Mouse (Mus musculus) limb, embryonic 15.5 days (tissue): ENCODE data around the gene Pacsin2. TPM values are rescaled to one million over a fixed set of nuclear protein-coding genes. Genes with fewer than 3 reads are reported as not detected.

ENCODE experiments used
- ATAC-seq: fragments of 200-750 bp; cut with Nextera tagmentation; 2 replicates; pipeline ENCODE4 v1.8.0; 2017; ENCODE audit warnings: low read depth, moderate TSS enrichment; ENCODE audit not compliant: insufficient number of reproducible peaks, low FRiP score, low TSS enrichment
- H3K27ac ChIP-seq: fragments of 300-500 bp; sonication (generic); 2 replicates; pipeline ENCODE4 v1.5.1; 2015; ENCODE audit warnings: moderate library complexity, mild to moderate bottlenecking, inconsistent platforms
- H3K27me3 ChIP-seq: fragments of 300-500 bp; sonication (generic); 2 replicates; pipeline ENCODE4 v1.6.1; 2015; ENCODE audit warnings: inconsistent platforms
- H3K36me3 ChIP-seq: fragments of 300-500 bp; sonication (generic); 2 replicates; pipeline ENCODE4 v1.6.1; 2015; ENCODE audit warnings: inconsistent platforms
- H3K4me1 ChIP-seq: fragments of 300-500 bp; sonication (generic); 2 replicates; pipeline ENCODE4 v1.6.1; 2015; ENCODE audit warnings: inconsistent platforms
- H3K4me2 ChIP-seq: fragments of 300-500 bp; sonication (generic); 2 replicates; pipeline ENCODE4 v1.6.1; 2015; ENCODE audit warnings: mild to moderate bottlenecking, inconsistent platforms
- H3K4me3 ChIP-seq: fragments of 300-500 bp; sonication (generic); 2 replicates; pipeline ENCODE4 v1.5.1; 2015; ENCODE audit warnings: mild to moderate bottlenecking, inconsistent platforms
- H3K9ac ChIP-seq: fragments of 300-500 bp; sonication (generic); 2 replicates; pipeline ENCODE4 v1.6.1; 2015; ENCODE audit warnings: inconsistent platforms
- H3K9me3 ChIP-seq: fragments of 300-500 bp; sonication (generic); 2 replicates; pipeline ENCODE4 v1.6.1; 2016; ENCODE audit warnings: inconsistent platforms
- WGBS: fragments of 180-500 bp; shearing (Covaris S2); methylation state at CpG from one replicate; pipeline ENCODE4 v1.1.7; 2015; 5-methylcytosine and 5-hydroxymethylcytosine counted together
- polyA plus RNA-seq: library from polyadenylated mRNA; unstranded; fragments of >200 nt; fragmentation: Nextera tagmentation; extraction: Ambion mirVana; gene quantifications from 2 replicates; pipeline ENCODE4 v1.2.1, GENCODE M21; 2015

Pacsin2 gene
- polyA plus RNA-seq, 1 experiment from 2014 or later: 57.2 TPM

DNA sequence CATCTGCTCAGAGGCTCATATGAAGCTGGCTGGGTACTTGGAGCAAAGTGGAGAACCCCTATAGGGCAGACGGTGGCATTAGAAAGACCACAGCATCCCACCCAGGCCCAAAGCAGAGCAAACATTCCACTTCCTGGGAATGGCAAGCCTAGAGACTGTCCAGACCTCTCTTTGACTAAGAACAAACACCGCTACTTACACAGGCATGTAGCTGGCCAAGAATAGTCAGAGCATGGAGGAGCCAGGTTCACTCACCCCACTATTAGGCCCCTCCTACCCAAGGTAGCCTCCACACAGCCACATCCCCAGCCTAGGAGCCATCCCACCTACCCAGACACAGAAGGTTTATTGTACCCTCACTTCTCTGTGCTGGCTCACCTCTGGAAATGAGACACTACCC lies 18.5 kb downstream of the Pacsin2 start:
- Histone ChIP-seq H3K4me2 (no peak overlapping the region), H3K27ac (peak overlapping the region; percentile 70)
- ATAC-seq: 0 out of 2 replicates have a peak, but pooled peaks have one; percentile 27

DNA sequence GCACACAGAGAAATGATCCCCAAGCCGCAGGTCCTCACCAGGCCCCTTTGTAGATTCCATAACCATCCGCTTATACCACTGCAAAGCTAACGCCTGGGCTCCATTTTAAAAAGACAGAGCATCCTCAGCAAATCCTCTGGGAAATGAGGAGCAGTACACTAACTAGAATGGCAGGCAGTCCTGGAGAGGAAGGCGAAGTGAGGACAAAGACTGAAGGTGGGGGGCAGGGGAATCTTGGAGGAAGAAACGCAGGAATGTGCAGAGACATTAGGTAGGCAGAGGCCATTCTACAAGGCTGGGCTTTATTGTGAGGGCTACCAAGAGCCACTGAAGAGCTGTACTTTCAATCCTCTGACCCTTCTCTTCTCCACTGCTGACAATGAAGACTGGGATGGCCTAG lies 19.0 kb downstream of the Pacsin2 start:
- Histone ChIP-seq H3K27ac (peak overlapping the region; percentile 70), H3K27me3 (no peaks in the 10 kb centered on the region), H3K9ac (no peak overlapping the region), H3K4me2 (no peak overlapping the region), H3K36me3 (no peaks in the 10 kb centered on the region), H3K4me1 (peaks cover 46% of the 10 kb centered on the region), H3K9me3 (no peaks in the 10 kb centered on the region), H3K4me3 (no peak overlapping the region)
- WGBS: 74% methylated on average over 5 of the region's 5 CpGs
- ATAC-seq: no peak

More for the DNA sequence above, 18.5 kb downstream of the Pacsin2 start:
- Histone ChIP-seq H3K36me3 (no peaks in the 10 kb centered on the region), H3K9me3 (no peaks in the 10 kb centered on the region), H3K27me3 (no peaks in the 10 kb centered on the region), H3K9ac (no peak overlapping the region), H3K4me1 (peaks cover 43% of the 10 kb centered on the region), H3K4me3 (no peak overlapping the region)
- WGBS: 73% methylated on average over 2 of the region's 2 CpGs

- H3K4me3 ChIP-seq: no peak overlapping the region
- no peaks in the 10 kb centered on the region for H3K9me3 ChIP-seq
- no peak overlapping the region for H3K27ac ChIP-seq
- peaks cover 46% of the 10 kb centered on the region for H3K4me1 ChIP-seq
- H3K9ac ChIP-seq: no peak overlapping the region
- no peak overlapping the region for H3K4me2 ChIP-seq
- H3K36me3 ChIP-seq: no peaks in the 10 kb centered on the region
- no peaks in the 10 kb centered on the region for H3K27me3 ChIP-seq
- ATAC-seq: no peak
- WGBS: 45% methylated on average over 6 of the region's 6 CpGs
Measured at GRCm38 (mm10) chr15:83444425-83444824, 20.0 kb downstream of the Pacsin2 start.

DNA sequence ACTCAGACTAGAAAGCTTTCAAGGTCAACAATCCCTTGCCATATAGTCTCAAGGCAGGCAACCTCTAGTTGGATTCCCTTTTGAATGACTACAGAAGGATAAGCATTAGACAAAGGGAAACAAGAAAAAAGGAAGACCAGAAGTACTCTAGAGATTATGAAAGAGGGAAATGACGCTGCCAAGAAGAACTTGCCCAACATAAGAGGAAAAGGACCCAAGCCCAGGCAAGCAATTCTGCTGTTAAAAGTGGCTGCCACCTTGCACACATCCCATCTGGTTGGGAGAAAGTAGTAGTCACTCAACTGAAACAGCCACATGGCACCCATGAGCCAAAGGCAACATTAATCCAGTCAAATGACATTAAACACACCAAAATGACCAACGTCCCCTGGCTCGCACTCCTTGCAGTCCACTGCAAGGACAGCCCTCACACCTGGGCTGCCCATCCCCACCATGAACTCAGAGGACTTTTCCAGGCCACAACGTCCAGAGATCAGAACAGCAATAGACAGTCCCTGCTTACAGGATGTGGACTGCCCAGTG lies 21.8 kb downstream of the Pacsin2 start:
- Histone ChIP-seq H3K9ac (no peak overlapping the region), H3K36me3 (no peaks in the 10 kb centered on the region), H3K4me2 (no peak overlapping the region), H3K4me3 (no peak overlapping the region), H3K27me3 (no peaks in the 10 kb centered on the region), H3K9me3 (no peaks in the 10 kb centered on the region), H3K4me1 (peaks cover 33% of the 10 kb centered on the region), H3K27ac (no peak overlapping the region)
- 89% methylated on average over 4 of the region's 4 CpGs for WGBS
- no peak for ATAC-seq

DNA sequence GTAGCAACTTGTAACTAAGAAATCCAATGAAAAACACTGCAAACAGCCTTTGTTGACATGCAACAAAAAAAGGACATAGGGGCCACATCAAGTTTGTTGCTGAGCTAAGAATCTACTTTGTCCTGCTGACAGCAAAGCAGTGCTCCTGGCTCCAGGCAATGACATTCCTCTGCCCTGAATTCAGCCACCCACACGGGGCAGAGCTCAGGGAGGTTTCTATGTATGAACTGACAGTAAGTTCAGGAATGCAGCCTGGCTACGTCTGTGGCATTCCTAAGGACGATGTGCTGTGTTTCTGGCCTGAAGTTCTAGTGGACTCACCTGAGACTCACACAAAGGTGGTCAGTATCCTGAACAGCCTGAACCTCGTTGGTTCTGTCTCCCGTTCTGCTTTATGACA lies 23.7 kb downstream of the Pacsin2 start:
- Histone ChIP-seq H3K27me3 (no peaks in the 10 kb centered on the region), H3K4me2 (no peak overlapping the region), H3K4me3 (no peak overlapping the region), H3K9me3 (no peaks in the 10 kb centered on the region), H3K36me3 (no peaks in the 10 kb centered on the region), H3K27ac (no peak overlapping the region), H3K9ac (no peak overlapping the region), H3K4me1 (peaks cover 23% of the 10 kb centered on the region)
- ATAC-seq: no peak
- WGBS: 56% methylated on average over 5 of the region's 5 CpGs

- Histone ChIP-seq H3K4me3 (no peak overlapping the region), H3K9me3 (no peaks in the 10 kb centered on the region), H3K27ac (no peak overlapping the region), H3K4me2 (no peak overlapping the region), H3K4me1 (peaks cover 43% of the 10 kb centered on the region), H3K36me3 (no peaks in the 10 kb centered on the region), H3K27me3 (no peaks in the 10 kb centered on the region), H3K9ac (no peak overlapping the region)
- no peak for ATAC-seq
- 87% methylated on average over 9 of the region's 9 CpGs for WGBS
Measured at GRCm38 (mm10) chr15:83436541-83436940, 27.9 kb downstream of the Pacsin2 start.

DNA sequence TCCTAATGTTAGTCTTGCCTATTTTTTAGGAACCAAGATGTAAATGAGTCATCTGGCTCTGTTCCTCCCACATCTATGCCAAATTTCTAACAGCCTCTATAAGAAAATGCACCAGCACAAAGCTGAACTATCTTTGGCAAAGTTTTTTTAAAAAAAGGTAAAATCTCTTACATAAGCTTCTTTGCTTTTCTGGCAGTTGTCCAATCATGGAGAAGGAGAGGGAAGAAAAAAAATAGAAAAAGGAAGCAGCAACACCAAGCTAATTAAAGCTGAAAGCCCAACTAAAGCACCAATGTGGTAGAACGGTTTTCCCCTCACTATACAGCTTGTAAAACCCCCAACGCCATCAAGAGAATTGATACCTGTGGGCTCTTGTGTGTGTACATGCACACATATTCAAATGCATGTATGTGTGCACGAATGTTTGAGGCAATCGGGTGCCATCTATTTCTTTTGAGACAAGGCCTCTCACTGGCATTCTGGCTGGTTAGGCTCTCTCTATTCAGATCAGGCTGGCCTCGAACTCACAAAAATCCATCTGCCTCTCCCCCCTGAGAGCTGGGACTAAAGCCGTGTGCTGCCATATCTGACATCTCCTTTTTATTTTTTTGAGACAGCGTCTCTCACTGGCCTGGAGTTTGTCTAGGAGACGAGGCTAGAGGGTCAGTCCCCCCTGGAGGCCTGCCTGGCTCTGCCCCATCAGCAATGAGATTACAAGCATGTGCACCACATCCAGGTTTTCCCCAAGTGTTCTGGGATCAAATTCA lies 28.9 kb downstream of the Pacsin2 start:
- Histone ChIP-seq H3K27ac (peak overlapping the region; percentile 47; the same call in 1 of the 2 replicates), H3K9ac (no peak overlapping the region), H3K4me2 (no peak overlapping the region), H3K27me3 (no peaks in the 10 kb centered on the region), H3K4me1 (peaks cover 37% of the 10 kb centered on the region), H3K36me3 (no peaks in the 10 kb centered on the region), H3K4me3 (no peak overlapping the region), H3K9me3 (no peaks in the 10 kb centered on the region)
- ATAC-seq: no peak
- WGBS: 61% methylated on average over 8 of the region's 8 CpGs

GRCm38 (mm10) chr15:83434692-83435091 lies 29.7 kb downstream of the Pacsin2 start:
- H3K4me2 ChIP-seq: no peak overlapping the region
- H3K9ac ChIP-seq: no peak overlapping the region
- WGBS: 80% methylated on average over 4 of the region's 4 CpGs
- ATAC-seq: no peak
- H3K9me3 ChIP-seq: no peaks in the 10 kb centered on the region
- peaks cover 38% of the 10 kb centered on the region for H3K4me1 ChIP-seq
- H3K4me3 ChIP-seq: no peak overlapping the region
- H3K36me3 ChIP-seq: no peaks in the 10 kb centered on the region
- no peaks in the 10 kb centered on the region for H3K27me3 ChIP-seq
- no peak overlapping the region for H3K27ac ChIP-seq

DNA sequence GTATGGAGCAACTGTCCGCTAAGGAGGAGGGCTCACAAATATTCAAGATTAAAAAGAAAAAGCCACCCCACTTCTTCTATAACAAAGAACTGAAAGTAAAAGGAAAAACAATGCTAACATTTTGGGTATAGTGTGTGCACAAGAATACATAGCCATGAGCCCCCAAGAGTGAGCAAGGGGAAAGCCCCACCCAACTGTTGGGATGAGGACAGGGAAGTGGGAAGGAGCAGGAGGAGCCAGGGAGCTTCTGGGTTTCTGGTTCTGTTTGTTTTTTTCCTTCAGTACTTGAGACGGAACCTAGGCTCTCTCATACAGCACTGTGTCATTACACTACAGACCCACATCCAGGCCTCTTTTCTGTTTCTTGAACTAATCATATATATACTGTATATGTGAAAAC lies 31.1 kb downstream of the Pacsin2 start:
- Histone ChIP-seq H3K36me3 (no peaks in the 10 kb centered on the region), H3K27ac (0 out of 2 replicates have a peak overlapping the region, but pooled peaks have one; percentile 28), H3K4me3 (no peak overlapping the region), H3K9ac (no peak overlapping the region), H3K9me3 (no peaks in the 10 kb centered on the region), H3K4me1 (peaks cover 43% of the 10 kb centered on the region), H3K4me2 (no peak overlapping the region), H3K27me3 (no peaks in the 10 kb centered on the region)
- WGBS: 62% methylated on average over 2 of the region's 2 CpGs
- no peak for ATAC-seq

DNA sequence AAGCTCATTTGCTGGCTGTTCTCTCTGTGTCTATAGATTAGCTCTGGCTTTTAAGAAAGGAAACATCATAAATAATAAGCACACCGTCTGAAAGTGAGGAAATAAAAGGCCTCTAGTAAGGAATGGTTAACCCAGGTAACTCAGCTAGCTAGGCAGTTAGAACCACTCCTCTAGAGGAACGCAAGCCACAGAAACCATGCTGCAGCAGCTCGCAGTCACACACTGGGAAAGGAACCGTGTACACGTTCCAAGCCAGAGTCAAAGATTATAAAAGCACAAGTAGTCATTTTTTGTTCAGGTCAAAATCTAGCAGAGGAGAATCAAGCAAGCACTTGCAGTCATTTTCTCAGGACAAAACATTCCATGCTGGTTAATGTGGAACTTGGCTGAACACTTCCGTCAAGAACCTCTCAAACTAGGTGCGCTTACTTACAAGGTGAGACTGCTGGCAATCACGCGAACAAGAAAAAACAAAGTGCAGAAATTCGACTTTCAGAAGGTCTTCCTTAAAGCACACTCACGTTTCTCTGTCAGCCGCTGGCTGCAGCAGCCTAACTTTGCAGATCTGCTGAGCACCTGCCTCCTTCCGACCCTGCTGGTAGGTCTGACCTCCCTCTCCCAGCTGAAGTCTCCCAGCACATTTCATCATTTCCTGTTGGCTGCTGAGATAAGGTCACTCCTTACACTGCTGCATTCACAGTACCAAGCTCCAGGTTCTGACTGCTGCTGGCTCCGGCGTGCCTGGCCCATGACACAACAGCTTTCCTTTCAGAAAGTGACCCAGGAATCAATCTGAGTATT lies 32.0 kb downstream of the Pacsin2 start:
- no peaks in the 10 kb centered on the region for H3K9me3 ChIP-seq
- peaks cover 43% of the 10 kb centered on the region for H3K4me1 ChIP-seq
- H3K36me3 ChIP-seq: no peaks in the 10 kb centered on the region
- peak overlapping the region; percentile 28 for H3K27ac ChIP-seq
- H3K27me3 ChIP-seq: no peaks in the 10 kb centered on the region
- no peak overlapping the region for H3K4me3 ChIP-seq
- no peak overlapping the region for H3K4me2 ChIP-seq
- no peak for ATAC-seq
- WGBS: 45% methylated on average over 15 of the region's 15 CpGs
- H3K9ac ChIP-seq: no peak overlapping the region

- 80% methylated on average over 14 of the region's 14 CpGs for WGBS
- Histone ChIP-seq H3K4me1 (peaks cover 46% of the 10 kb centered on the region), H3K4me2 (no peak overlapping the region), H3K4me3 (no peak overlapping the region), H3K27ac (no peak overlapping the region), H3K9ac (no peak overlapping the region), H3K9me3 (no peaks in the 10 kb centered on the region), H3K27me3 (no peaks in the 10 kb centered on the region), H3K36me3 (no peaks in the 10 kb centered on the region)
- no peak for ATAC-seq
Measured at GRCm38 (mm10) chr15:83430986-83431763, 33.2 kb downstream of the Pacsin2 start.
